Mouse (Mus musculus) right cerebral cortex, postnatal 4 days (tissue): ENCODE results near the gene 5730455P16Rik.
"Not testable (repeated sequence)": the region's sequence is repeated elsewhere in the genome, so short reads cannot be mapped to it uniquely, and the experiment has no call there.

Source experiments
- DNase-seq: peaks from one replicate; pipeline ENCODE4 v3.0.0-alpha.2; 2022

5730455P16Rik gene

DNA sequence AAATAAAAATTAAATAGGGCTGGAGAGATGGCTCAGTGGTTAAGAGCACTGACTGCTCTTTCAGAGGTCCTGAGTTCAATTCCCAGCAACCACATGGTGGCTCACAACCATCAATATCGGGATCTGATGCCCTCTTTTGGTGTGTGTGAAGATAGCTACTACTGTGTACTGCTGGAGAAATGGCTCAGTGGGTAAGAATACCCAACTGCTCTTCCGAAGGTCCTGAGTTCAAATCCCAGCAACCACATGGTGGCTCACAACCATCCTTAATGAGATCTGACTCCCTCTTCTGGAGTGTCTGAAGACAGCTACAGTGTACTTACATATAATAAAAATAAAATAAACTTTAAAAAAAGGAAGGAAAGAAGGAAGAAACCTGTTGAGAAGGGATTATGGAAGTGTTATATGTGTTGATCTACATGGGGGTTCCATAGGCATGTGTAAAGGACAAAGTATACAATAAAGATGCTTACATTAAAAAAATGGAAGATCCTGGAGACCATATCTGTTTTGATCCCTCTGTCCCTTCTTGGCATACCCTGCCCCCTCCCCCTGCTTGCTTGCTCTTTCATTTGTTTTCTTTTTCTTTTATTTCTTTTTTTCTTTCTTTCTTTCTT lies 726 bp upstream of the 5730455P16Rik start:
- not testable (repeated sequence) for DNase-seq

GRCm38 (mm10) chr11:80376651-80377050 lies 1.2 kb downstream of the 5730455P16Rik start:
- no peak for DNase-seq

GRCm38 (mm10) chr11:80368949-80369348 lies 8.9 kb downstream of the 5730455P16Rik start:
- DNase-seq: no peak

DNA sequence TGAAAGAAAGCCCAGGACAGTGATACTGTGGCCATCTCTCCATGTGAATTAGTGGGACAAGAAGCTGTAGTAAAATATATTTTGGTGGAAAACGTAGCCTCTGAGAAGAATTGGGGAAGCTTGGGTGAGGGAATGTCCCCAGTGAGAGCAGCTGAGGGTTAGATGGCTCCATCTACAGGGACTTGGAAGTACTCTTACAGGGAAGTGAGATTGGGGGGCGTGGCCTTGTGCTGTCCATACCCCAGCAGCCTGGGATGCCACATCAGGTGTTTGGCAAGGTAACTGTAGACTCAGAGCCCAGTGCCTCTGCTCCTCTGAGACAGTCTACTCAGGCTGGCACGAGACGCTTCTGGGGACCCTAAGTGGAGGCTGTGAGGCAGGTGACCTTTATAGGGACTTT lies 23.0 kb downstream of the 5730455P16Rik start:
- peak; percentile 9 for DNase-seq

DNA sequence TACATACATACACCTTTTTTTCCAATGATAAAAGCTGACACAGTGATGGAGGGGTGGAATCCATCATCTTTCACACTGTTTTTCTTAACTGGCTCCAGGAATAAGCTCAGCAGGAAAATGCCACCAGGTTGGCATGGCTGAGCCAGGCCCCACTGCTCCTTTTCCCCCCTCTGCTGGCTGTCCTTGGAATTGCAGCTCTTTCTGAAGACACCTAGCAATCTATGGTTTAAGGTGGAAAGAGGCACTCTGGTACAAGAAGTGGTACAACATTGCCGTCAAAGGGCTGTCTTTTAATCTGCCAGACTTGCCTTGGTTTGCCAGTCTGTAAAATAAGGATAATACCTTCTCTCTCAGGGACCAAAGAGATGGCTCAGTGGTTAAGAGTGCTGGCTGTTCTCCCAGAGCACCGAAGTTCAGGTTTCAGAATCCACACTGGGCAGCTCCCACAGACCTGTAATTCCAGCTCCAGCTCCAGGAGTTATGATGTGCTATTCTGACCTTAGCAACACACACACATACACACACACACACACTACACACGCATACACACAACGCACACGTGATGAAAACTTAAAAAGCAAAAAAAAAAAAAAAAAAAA lies 25.9 kb downstream of the 5730455P16Rik start:
- peak; percentile 97 for DNase-seq

DNA sequence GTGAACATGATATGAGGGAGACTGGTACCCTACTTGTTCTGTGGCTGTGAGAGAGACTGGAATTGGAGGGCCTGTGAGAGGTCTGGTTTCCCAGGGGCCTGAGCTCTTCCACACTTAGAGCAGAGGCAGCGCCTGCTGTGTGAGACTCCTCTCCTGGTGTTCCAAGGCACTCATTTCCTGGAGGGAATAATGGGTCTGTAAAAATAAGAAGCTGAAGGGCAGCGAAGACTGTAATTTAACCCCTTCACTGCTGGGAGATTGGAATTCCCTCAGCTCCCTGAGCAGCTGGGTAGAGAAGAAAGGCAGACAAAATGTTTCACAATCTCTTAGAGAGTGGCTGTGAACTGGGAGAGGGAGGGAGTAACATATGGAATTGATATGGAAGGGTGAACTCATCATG lies 35.4 kb downstream of the 5730455P16Rik start:
- DNase-seq: no peak

GRCm38 (mm10) chr11:80336351-80336730 lies 41.5 kb downstream of the 5730455P16Rik start:
- DNase-seq: no peak

DNA sequence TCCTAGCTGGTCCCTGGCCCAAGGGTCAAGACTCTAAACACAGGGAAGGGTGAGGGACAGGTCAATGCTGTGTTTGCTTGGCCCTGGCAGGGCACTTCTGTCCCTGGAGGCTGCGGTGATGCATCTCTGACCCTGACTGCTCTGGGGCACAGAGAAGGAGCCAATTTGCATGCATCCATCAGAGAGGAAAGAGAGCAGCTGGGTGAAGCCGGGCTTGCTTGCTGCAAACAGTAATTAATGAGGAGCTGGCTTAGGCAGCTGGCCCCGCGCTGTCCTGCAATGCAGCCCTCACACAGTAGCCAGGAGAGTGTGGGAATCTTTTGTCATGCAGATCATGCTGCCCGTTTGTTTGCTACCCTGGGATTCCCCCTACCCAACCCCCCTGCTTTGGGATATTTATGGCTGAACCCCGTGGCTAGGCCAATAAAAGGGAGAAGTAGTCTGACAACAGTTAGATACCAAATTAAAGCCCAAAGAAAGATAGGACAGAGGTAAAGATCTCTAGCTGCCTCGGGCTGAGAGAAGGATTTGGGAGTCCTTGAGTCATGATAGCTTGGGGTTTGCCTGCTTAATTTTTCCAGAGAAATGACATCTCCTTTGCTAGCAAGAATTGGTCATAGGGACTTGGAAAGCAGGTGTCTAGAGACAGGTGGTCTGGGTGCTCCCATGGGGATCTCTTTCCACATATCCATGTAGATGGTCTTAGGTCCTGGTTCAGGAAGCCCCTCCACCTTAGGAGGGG lies 42.1 kb downstream of the 5730455P16Rik start:
- no peak for DNase-seq

GRCm38 (mm10) chr11:80332709-80333400 lies 45.0 kb downstream of the 5730455P16Rik start:
- no peak for DNase-seq

DNA sequence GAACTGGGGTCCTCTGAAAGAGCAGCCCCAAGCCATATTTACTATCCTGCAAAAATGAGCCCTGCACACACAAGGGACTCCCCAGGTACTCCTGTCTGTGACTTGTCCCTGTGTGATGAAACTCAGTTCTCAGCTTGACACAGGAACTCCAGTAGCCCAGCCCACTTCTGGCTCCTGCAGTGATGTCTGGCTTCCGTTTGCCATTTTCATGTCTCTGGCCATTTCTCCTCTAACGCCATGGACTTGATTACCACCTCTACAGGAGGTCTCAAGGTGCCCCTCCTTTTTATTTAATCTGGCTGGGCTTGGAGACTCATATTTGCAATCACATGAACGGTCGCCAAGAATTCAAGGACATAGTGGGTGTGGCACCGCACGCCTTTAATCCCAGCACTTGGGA lies 53.2 kb downstream of the 5730455P16Rik start:
- DNase-seq: no peak

GRCm38 (mm10) chr11:80323255-80323654 lies 54.6 kb downstream of the 5730455P16Rik start:
- DNase-seq: no peak

DNA sequence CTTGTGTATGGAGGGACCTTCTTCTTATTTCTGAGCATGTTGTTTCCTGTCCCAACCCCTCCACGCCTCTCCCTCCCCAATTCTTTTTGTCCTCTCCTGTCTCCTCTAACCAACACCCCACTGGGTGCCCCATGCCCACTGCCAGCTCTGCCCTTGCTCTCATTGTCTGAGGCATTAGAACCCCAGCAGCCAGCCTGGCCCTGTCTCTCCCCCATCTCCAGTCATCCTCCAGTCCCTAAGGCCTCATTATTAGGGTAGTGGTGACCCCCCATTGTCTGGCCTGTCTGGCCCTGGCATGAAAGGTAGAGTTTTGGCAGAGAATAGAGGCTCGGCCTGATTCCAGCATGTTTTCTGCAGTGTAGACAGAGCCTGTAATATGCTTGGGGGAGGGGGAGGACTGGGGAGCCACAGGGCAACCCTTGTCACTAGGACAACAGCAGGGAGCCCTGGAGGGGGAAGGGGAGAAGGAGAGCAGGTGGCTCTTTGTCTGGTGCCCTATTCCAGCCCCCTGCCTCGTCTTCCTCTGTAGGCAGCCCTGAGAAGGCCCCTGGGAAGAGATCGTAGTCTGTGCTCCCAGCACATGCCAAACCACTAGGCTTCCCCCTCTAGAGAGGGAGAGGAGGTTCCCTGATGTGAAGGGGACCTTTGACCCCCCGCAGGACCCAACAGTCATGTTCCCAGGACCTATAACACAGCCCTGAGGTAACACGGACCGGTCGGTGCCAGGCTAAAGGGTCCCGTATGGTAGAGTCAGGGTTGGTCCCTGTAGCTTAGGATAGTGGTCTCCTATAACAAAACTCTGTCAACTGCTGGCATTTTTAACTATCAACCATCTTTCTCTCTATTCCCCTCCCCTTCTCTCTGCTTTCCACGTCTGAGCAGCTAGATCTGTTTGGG lies 61.8 kb downstream of the 5730455P16Rik start:
- peak; percentile 34 for DNase-seq

DNA sequence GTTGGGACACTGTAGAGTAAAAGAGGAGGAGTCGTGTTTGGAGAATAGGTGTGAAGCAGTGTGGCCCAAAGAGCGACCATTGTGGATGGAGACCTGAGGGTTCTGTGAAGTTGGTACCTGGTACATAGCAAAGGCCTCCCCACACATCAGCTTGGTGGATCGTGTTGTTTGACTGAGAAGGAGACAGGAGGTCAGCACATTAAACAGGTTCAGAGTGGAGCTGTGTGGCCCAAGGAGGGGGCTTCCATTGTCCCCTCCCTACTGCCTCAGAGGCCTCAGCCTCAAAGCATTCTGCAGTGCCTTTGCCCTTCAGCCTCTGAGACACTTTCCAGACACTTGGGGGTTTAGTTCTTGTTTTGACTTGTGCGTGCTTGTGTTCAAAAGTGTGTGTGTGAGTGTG lies 63.9 kb downstream of the 5730455P16Rik start:
- no peak for DNase-seq

GRCm38 (mm10) chr11:80313462-80313861 lies 64.4 kb downstream of the 5730455P16Rik start:
- DNase-seq: no peak

GRCm38 (mm10) chr11:80312565-80312964 lies 65.3 kb downstream of the 5730455P16Rik start:
- no peak for DNase-seq

- no peak for DNase-seq
These were observed 65.8 kb downstream of the 5730455P16Rik start for GRCm38 (mm10) chr11:80312049-80312448.

GRCm38 (mm10) chr11:80311271-80311670 lies 66.6 kb downstream of the 5730455P16Rik start:
- DNase-seq: no peak
